Mouse (Mus musculus) CH12F3 (cell line): Measurements from ENCODE around the gene Catsperg1.
"Not testable (repeated sequence)": the region's sequence is repeated elsewhere in the genome, so short reads cannot be mapped to it uniquely, and the experiment has no call there.

ENCODE experiments used
- in situ Hi-C: fragments of 300-500 bp; cut with MboI; formaldehyde crosslinking; loops from 2 replicates; pipeline ENCODE4 v1.14.3; 2020; ENCODE audit warnings: low sequenced_read_pairs

The Catsperg1 gene

DNA sequence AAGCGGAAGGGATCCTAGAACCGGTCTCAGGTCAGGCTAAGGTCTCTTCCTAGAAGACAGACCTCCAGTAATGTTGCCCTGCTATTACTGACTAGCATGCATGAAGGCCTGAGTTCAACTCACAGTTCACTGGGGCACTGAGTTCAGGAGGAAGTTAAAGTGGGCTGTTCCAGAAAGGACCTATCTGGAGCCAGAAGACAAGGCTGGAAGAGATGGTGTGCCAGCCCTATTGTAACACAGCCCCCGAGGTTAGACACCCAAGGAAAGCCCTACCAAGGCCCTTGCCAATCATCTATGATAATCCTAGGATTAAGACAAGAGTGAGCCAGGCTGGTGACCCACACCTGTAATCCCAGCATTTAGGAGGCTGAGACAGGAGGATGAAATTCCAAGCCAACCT, 17.7 kb upstream of the Catsperg1 start:
- in situ Hi-C loops = no loop called here

DNA sequence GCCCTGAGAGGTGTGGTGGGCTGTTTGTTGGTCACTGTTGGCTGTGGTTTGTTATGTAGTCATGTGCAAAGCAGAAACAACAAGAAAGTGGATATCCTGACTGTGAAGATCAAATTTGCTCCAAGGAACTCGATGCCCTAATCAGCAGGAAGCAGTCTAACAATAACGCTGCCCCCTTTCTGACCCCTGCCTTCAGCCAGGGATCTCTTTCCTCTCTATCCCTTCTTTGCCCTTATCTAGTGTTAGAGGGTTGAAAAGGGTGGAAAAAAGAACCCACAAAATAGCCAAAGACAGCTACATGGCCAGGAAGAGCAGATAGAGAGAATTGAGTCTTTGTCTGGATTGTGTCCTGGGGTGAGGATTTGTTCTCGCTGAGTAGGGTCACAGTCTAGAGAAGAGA, 16.7 kb upstream of the Catsperg1 start:
- in situ Hi-C loops = no loop called here

DNA sequence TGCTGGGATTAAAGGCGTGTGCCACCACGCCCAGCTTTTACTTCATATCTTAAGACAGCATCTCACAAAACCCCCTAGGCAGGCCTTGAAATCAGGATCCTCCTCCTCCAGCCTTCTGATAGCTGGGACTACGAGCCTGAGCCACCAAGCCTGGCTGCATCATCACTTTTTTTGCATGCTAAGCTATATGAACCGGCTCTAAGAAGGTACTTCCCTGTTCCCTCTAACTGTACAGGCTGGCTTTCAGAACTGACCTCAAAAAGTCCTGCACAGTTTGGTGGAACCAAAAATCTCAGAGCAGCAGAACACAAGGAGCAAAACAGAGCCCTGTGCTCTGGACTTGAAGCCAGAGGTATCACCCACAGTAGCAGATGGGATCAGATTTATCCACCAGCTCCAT, 14.4 kb upstream of the Catsperg1 start:
- in situ Hi-C loops = no loop called here

DNA sequence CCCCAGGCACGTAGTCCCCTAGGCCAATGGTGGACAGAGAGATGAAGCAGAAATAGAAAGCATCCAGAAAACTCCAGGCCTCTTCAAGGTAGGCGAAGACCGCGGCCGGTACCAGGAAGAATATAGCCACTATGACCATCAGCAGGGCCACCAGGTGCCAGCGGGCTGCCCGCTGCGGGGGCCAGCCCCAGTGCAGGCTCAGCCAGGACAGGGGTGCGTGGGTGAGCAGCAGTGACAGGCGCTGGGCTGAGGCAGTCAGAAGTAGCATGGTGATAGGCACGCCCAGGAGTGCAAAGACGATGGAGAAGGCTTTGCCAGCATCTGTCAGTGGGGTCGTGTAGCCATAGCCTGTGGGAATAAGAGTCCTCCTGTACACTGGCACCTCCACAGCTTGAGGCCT, 11.7 kb upstream of the Catsperg1 start:
- in situ Hi-C loops = no loop called here

DNA sequence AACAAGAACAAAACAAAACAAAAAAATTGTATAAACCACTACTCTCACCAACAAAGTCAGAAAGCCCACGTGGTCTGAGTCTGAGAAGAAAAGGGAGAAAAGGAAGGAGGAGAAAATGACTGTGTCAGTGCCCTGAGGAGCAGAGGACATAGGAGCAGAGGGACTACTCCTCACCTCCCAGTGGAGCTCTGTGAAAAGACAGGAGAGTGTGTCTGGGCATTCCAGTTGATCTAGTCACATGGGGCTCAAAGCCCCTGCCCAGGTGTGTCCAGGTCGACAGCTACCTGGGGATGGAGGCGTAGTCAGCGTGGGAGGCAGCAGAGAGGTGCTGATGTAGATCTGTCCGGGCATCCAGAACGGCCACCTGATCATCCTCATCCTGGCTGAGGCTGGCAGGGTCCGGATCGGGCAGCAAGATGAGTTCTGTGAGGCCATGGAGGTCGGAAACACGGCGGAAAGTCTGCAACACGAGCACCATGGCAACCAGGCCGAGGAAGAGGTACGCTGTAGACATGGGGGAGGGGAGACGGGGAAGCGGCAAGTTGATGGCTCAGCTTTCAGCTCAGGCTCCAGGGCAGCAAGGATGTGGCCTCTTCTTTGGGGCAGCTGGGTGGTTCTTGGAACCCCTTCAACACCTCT, 11.0 kb upstream of the Catsperg1 start:
- in situ Hi-C loops = no loop called here

DNA sequence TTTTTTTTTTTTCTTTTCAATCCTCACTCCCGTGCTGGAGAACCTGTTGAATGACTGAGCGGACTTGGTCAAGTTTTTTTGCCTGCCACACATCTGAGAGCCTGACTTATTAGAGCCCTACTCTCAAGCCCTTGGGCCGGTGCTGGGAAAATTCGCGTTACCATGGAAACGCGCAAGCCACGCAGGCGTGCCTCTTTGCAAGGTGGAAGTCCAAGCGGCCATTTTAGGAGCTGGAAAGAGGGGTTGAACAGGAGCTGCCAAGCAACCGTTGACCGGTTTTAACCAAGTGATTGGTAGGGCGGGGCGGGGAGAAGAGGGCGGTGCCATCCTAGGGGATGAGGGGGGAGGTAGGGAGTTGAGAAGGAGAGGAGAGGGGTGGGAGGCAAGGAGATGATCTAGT, 1.0 kb upstream of the Catsperg1 start:
- in situ Hi-C loops = no loop called here

DNA sequence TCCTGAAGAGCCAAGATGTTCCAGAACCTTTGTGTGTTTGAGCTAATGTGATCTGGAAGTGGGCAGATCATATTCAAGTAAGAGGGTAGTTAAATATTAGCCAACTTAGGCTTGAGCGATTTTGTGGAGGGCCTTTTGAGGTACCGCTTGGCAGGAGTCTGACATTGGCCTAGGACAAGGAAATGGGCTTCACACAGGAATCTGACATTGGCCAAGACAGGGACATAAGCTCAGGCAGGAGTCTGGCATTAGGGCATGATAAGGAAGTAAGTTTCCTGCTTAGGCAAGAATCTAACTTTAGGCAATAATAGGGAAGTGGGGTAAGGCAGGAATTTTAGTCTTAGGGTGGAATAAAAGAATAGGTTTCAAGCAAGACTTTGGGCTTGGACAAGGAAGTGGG, 401 bp upstream of the Catsperg1 start:
- in situ Hi-C loops = no loop called here

DNA sequence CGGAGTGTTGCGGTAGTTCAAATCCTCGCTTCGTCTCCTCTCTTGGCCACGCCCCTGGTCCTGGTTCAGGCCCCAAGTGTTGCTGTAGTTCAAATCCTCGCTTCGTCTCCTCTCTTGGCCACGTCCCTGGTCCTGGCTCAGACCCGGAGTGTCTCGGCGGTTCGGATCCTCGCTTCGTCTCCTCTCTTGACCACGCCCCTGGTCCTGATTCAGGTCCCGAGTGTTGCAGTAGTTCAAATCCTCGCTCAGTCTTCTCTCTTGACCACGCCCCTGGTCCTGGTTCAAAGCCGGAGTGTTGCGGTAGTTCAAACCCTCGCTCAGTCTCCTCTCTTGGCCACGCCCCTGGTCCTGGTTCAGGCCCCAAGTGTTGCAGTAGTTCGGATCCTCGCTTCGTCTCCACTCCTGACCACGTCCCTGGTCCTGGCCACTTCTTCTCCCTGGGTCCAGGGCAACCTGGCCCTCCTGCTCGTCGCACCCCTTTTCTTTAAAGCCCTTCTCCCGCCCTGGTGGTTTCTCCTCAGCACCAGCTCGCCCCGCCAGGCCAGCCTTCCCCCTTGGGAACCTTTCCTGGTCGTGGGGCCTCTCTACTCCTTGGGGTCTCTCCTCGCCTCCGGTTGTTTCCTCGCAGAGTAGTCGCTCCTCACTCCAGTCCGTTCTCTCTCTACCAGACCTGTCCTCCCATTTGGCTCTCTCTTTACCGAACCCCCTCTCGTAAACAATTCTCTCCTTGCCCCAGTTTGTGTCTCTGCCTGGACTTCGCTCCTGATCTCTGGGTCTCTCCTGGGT, 867 bp downstream of the Catsperg1 start:
- in situ Hi-C loops = not testable (repeated sequence)

DNA sequence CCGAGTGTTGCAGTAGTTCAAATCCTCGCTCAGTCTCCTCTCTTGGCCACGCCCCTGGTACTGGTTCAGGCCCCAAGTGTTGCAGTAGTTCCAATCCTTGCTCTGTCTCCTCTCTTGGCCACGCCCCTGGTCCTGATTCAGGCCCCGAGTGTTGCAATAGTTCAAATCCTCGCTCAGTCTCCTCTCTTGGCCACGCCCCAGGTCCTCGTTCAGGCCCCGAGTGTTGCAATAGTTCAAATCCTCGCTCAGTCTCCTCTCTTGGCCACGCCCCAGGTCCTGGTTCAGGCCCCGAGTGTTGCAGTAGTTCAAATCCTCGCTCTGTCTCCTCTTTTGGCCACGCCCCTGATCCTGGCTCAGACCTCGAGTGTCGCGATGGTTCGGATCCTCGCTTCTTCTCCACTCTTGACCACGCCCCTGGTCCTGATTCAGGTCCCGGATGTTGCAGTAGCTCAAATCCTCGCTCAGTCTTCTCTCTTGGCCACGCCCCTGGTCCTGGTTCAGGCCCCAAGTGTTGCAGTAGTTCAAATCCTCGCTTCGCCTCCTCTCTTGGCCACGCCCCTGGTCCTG, 1.6 kb downstream of the Catsperg1 start:
- in situ Hi-C loops = no loop called here

DNA sequence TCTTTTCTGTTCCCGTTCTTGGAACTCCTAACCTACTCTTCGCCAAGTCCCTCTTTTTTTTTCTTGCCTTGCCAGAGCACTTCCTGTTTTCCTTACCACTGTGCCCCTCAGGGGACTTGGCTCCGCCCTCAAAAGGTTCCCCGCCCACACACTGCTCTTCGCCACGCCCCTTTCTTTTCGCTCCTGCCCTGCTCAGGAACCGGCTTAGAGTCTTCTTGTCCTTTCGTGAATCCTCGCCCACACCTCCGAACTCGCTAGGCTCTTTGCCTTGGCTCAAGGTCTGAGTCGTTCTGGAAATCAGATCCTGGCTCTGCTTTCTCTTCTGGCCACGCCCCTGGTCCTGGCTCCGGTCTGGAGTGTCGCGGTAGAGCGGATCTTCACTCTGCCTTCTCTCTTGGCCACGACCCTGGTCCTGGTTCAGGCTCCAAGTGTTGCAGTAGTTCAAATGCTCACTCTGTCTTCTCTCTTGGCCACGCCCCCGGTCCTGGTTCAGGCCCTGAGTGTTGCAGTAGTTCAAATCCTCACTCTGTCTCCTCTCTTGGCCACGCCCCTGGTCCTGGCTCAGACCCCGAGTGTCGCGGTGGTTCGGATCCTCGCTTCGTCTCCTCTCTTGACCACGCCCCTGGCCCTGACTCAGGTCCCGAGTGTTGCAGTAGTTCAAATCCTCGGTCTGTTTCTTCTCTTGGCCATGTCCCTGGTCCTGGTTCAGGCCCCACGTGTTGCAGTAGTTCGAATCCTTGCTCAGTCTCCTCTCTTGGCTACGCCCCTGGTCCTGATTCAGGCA, 2.2 kb downstream of the Catsperg1 start:
- in situ Hi-C loops = no loop called here

DNA sequence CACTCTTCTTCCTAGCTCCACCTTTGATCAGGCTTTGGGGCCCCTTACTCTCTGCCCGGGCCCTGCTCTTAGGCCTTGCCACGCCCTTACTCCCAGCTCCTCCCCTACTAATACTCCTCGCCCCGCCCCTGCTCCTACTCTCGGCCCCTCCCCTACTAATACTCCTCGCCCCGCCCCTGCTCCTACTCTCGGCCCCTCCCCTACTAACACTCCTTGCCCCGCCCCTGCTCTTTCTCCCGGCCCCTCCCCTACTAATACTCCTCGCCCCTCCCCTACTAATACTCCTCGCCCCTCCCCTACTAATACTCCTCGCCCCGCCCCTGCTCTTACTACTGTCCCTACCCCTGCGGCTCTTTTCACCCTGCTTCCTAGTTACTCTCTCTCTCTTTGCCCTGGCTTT, 2.8 kb downstream of the Catsperg1 start:
- in situ Hi-C loops = not testable (repeated sequence)

DNA sequence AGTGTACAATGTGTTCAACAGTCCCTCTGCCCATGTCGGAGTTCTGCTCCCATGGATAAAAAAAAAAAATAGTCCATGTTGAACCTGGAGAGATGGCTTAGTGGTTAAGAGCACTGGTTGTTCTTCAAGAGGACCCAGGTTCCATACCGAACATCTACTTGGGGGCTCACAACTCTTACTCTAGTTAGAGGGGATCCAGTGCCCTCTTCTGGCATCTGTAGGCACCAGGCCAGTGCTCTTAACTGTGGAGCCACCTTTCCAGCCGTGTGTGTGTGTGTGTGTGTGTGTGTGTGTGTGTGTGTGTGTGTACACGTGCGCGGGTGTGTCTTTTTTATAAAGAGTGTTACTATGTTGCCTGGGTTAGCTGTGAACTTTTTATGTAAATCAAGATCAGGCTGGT, 11.3 kb downstream of the Catsperg1 start:
- in situ Hi-C loops = no loop called here

DNA sequence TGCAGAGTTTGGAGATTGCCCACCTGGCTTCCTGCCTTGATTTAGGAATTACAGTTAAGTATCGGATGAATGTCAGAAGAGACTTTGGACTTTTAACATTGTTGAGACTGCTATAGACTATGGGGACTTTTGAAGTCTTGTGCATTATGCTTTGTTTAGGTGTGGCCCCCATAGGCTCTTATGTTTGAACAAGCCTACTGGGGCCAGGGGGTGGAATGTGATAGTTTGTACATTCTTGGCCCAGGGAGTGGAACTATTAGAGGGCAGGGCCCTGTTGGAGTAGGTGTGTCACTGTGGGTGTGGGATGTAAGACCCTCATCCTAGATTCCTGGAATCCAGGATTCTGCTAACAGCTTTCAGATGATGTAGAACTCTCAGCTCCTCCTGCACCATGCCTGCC, 19.6 kb downstream of the Catsperg1 start:
- in situ Hi-C loops = not testable (repeated sequence)

DNA sequence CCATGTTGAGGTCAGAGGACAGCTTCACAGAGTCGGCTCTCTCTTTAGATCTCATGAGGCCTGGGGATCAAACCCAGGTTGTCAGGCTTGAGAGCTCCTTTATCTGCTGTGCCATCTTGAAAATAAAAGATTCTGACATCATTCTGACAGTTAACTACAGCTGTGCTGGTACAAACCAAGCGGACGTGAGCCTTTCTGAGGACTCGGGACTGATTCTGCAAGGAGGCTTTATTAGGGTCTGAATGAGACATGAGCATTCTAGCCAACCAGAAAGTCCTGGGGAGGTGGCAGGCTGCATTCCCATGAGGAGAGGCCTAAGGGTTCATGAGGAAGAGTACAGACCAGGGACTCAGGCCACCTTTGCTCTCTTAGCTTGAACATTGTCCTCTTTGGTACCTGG, 32.5 kb downstream of the Catsperg1 start:
- in situ Hi-C loops = not testable (repeated sequence)

DNA sequence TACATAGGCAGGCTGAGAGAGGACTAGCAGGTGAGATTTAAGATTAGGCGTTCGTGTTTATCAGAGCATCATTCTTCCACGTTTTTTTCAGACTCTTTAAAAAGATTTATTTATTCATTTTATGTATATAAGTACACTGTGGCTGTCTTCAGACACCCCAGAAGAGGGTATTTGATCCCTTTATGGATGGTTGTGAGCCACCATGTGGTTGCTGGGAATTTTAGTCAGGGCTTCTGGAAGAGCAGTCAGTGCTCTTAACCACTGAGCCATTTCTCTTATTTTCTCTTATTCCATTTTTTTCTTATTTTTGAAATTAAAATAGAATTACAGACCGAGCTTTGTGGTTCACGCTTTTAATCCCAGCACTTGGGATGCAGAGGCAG, 33.0 kb downstream of the Catsperg1 start:
- in situ Hi-C loops = no loop called here

DNA sequence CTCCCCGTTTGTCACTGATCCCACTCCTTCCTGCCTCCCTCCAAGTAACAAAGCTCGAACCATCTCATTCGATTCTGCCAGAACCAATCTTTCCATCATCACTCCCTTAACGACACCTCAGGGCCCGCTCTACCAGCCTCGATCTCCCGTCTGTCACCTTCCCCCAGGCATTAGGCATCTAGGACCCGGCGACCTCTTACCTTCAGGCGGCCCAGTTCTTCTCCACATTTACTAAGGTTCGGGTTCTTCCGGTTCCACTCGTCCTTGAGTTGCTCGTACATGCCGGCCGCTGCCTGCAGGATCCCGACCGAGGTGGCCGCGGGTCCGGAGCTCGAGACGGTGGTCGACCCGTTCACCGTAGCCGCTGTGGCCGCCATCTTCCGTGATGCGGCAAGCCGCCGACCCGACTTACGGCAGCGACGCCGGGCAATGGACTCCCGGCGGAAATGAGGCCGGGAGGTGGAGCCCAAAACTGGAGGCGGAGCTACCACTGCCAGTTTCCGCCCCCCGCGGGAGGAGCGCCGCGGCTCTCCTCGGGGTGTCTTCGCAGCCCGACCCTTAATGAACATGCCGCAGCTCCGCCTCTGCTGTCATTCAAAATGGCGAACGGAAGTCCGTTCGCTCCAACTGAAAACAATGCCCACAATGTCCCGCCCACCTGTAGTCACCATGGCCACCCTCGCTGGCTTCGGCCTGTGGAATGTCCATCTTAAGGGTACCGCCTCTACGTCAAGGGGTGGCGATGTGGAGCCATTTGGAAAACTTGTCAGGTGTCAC, 33.6 kb downstream of the Catsperg1 start, which contains the start of gene Psmd8:
Psmd8 (minus strand) TSS at position 625 of the 777 bp plus-strand sequence.
- in situ Hi-C loops = no loop called here

DNA sequence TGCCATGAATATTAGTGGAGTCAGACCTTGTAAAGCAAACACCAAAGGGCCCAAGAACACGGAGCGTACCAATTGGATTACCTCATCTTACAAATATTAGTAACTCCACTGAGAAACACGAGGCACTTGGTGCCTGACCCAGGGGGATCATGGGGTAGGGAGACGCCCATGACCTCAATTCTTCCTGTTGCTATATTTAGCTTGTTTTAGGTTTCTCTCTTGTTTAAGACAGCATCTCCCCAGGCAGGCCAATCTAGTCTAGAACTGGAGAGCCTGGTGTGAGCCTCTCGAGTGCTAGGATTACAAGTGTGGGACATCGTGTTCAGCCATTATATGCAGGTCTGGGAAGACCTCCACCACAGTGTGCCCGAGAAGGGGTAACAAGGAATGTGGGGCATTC, 34.5 kb downstream of the Catsperg1 start:
- in situ Hi-C loops = no loop called here

DNA sequence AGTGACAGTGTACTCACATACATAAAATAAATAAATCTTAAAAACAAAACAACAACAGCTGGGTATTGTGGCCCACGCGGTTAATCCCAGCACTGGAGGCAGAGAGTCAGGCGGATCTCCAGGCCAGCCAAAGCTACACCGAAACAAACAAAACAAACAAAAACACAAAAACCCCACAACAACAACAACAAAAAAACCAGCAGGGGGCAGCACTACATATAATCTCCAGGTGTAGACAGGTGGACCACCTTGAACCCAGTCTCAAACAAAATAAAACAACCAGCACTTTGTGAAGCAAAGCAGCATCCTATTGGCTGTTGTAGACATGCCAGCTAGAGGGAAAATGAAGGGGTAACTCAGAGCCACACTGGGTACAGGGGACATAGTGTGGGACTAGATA, 35.7 kb downstream of the Catsperg1 start:
- in situ Hi-C loops = no loop called here

DNA sequence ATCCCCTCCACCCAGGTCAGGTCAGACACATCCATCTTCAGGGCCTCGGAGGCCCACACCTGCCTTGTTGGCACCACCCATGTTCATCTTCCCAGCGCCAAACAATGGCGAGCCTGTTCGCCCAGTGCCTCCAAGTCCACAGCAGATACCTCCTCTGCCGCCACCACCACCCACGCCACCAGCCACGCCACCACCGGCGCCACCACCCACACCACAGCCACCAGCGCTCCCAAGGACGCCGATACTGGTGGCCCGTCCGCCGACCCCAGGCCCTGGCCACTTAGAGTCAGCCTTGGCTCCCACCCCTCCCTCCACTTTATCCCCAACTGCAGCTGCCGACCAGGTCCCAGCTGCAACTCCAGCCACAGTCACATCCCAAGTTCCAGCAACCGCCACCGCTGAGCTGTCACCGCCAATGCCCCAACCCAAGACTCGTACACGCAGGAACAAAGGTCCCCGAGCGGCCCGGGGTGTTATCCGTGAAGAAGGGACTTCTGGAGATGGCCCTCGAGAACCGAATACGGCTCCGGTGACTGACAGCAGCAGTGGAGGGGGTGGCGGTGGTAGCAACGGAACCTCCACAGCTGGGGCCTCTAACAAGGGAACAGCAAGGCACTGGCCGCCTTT, 41.3 kb downstream of the Catsperg1 start:
- in situ Hi-C loops = no loop called here

DNA sequence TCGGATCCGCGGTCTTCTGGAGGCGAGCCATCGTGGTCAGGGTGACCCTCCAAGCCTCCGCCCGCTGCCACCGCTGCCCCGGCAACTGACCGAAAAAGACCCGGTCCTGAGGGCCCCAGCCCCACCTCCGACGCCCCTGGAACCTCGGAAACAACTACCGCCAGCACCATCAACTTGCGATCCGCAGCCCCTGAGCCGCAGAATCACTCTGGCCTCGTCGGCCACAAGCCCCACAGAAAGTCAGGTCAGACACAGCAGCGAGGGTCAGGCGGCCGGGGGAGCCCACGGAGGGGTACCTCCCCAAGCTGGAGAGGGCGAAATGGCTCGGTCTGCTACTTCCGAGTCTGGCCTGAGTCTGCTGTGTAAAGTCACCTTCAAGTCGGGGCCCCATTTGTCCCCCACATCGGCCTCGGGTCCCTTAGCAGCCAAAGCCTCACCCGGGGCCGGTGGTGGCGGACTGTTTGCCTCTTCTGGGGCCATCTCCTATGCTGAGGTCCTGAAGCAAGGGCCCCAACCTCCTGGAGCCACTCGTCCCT, 42.2 kb downstream of the Catsperg1 start:
- in situ Hi-C loops = no loop called here
